Mouse (Mus musculus) thymus, postnatal 10 days (tissue): ENCODE data around the gene C1qc.

Source experiments
- DNase-seq, 2 experiments: peaks; one replicate each; pipeline ENCODE4 v3.0.0; 2021; ENCODE audit warnings: low spot score in 2 of 2

C1qc gene

DNA sequence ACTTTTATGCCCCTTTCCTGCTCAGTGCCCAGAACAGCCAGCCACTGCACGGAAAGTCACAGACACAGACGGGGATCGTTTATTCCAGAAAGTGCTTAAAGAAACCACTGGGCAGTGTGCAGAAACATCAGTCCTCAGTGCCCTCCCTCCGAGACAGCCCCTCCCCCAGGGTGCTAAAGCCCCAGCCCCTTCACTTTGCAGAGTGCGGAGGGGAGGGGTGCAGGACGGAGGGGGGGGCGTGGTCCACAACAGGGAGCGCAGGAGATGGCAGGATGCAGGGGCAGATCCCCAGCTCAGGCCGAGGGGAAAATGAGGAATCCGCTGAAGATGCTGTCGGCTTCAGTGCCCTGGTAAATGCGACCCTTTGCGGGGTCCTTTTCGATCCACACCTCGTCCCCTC lies 3.0 kb upstream of the C1qc start:
- DNase-seq, result no peak

DNA sequence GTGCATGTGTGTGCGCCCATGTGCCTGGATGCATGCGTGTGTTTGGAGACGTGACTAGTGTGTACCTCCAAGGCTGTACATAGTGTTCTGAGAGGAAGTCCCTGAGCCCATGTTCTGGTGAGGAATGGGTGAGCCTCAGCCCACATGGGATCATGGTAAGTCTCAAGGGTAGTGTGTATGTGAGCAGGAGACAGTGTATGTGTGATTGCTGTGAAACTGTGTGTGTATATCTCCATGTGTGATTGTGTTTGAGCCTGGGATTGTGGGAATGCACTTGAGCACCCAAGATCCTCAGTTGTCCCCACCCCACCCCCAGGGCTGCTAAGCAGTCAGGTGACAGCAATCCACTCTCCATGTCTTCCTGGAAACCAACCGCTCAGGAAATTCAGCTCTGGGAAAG lies 2.0 kb upstream of the C1qc start:
- DNase-seq, result no peak

DNA sequence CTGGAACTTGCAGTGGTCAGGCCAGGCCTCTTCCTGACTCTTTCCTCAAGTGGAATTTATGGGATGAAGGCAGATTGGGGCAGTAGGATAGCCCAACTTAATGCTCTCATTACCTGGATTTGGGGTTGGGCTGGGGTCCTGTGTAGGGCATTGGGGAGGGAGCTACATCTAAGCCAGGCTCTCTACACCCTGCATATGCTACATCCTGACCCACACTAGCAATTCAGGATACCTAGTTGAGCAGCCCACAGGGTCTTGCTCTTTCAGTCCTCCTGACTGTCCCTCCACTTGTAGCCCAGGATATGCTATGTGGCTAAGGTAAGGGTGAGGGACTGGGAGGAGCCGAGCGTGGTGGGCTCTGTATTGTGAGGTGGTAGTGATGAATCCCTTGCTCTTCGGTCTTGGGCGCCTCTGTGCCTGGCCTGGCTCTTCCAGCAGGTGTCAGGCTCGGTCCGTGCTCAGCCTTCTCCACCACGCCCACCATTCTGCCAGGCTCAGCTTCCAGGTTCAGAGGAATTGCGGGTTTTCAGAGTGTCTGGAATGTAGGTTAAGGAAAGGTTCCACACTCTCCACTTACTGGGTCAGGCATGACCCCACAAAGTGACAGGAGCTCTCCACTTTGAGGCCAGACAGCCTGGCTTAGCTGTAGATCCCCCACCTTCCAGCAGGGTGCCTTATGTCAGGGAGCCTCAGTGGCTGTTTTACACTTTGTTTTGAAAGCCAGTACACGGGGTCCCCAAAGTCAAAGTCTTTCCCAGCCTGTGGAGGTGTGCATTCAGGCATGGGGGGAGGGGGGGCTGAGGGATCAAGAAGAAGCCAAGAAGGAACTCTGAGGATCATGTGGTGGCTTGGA lies 1.1 kb upstream of the C1qc start:
- DNase-seq, result no peak

DNA sequence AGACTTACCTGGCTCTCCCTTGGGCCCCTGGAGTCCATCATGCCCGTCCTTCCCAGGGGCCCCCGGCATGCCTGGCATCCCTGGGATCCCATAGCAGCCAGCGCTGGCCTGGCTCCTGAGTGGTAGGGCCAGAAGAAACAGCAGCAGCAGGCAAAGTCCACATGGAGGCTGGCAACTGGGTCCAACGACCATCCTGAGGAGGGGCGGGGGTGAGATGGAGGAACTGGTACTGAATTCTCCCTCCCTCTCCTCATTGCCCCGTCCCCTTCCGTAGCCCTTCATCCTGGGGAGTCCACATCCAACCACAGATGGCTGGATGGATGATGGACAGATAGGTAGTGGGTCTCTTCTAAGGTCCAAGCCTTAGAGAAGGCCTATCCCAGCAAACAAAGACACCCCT lies 494 bp downstream of the C1qc start:
- no peak for DNase-seq

DNA sequence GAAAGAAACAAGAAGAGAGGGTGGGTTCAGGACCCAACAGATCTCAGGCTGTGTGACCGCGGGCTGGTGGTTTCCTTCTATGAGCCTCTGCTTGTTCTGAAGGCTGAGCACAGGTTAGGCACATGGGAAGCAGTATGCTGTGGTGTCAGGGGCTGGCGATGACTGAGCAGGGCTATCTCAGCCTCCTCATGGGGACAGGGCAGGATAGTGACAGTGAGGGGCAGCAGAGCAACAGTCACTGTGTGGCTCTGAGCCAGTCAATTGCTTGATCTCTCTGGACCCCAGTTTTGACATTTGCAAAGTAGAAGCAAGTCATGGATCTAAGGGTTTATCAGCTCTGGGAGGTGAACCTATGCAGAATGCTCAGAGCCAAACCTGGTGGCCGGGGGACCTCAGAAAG lies 1.8 kb downstream of the C1qc start:
- DNase-seq, result no peak

DNA sequence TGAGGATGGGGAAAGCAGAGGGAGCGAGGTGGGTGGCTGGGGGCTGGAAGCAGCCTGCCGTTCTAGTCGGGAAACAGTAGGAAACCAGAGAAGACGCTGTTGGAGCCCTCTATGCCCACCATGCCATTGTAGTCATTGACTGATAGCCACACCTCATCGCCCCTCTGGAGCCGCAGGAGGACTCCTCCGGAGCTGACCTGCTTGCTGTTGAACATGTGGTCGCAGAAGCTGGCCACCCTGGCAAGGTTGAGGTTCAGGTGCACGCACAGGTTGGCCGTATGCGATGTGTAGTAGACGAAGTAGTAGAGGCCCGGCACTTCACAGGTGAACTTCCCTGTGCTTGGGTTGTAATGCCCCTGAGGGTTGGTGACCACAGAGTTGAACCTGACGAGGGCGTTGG lies 2.9 kb downstream of the C1qc start:
- DNase-seq, result no peak

DNA sequence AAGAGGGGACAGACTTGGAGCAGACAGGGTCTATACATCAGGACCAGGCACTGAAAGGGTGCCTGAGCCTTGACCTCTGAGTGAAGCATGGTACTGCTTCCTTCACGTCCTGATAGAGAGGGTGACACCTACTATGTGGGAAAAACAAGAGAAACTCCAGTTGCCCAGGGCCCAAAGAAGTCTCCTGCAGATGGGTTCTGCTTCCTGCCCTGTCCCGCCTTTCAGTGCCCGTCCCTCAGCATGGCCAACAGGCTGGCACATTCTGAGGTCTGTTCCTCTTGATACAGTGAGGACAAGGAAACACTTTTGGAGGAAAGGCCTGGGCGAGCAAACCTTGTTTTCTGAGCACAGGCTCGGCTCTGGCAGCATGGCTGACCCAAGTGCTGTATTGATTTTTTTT lies 5.2 kb downstream of the C1qc start:
- no peak for DNase-seq

DNA sequence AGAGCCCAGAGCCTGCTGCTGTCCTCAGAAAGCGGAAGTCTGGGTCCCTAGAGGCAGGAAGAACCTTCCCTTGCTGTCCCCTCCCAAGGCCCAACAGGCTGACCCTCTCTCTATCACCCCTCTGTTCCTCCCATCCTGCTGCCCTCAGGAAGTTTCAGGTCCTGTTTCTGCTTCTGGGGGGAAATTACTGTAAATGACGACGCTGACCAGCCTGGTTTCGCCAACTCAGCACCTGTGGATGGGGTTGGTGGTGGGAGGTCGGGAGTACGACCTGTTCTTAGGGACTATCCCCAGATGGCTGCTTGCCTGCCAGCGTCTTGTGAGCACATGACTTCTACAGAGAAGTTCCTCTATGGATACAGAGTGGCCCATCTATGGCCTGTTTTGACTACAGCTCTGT lies 6.8 kb downstream of the C1qc start, which contains the start of gene C1qb:
TSS of gene C1qb (minus strand) at position 87 of the 400 bp plus-strand sequence.
- DNase-seq, result no peak

DNA sequence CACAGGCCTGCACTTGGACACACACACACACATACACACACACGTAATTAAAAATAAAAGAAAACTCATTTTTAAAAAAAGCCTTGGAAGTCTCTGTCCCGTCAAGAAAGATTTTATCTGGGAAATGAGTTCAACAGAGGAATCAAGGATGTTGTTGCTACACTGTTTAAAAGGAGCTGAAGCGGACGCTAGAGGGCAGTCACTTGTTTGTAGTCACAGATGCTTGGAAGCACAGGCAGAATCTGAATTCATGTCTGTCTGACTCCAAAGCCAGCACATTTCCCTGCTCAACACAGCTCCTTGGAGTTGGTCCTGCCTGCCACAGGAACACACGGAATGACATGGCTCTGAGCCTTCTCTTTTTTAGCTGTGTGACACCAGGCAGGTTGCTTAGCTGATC lies 14.3 kb downstream of the C1qc start:
- DNase-seq, result peak in 1 of 2 experiments; percentile 14

DNA sequence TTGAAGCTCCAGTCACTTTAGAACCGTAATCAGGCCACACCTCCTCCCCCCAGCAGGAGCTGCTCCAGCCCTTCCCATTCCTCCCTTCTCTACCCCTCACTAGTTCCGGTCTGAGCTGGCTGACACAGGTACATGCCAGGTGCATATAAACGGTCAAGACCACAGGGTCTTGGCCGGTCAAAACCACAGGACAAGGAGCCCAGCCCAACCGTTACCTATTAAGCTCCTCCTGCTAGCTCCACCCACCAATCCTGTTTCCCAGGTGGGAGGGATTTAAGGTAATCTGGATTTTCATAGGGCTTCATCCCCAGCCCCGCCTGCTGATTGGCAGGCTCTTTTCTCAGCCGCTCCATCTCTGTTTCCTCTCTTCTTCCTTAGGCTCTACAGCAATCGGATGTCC lies 14.7 kb downstream of the C1qc start:
- no peak for DNase-seq

DNA sequence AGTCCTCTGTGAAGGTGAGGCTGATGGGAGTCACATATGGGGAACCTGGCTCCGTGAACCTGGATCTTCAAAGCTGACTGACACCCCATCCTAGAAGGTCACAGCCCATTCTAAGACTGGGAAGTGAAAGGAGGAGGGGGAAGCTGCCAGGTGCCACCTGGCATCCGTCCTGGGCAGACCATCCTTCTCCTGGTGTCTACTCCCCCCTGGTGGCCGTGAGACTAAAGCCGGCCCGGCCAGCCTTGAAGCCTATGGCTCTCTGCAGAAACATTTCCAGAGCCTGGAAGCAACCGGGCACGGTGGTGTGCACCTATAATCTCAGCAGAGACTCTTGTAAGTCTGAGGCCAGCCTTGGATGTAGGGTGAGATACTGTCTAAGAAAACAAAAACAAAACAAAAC lies 15.9 kb downstream of the C1qc start:
- DNase-seq, result peak; percentile 36 to 77

DNA sequence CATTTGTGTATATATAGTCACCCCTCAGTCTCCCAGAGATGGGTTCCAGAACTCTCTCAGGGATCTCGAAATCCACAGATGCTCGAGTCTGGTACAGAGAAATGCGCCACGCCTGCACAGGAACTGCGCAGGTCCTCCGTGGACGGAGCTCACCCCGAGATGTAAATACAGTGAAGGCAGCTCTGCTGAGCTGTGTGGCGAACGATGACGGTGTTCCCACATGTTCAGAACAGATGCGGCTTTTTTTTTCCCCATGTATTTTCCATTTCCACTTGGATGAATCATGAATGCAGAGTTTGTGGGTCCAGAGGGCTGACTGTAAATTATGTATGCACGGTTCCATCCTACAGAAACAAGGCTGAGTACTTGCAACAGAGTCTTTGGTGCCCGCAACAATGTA lies 17.9 kb downstream of the C1qc start:
- DNase-seq, result no peak

DNA sequence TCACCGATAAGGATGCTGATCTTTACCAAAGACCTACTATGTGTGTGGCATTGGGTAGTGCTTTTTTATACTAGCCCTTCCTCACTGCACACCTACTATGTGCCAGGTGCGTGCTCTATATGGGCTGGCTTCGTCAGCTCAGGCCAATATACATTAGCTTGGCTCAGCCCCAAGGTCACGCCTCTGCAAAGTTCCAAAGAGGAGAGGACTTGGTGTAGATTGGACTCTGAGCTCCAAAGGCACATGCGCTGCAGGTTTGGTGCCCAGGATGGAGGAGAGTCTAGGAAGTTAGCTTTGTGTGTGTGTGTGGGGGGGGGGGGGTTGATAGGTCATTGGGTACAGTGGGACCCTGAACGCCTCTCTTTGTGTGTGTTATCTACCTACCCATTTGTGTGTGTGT lies 24.5 kb downstream of the C1qc start:
- DNase-seq, result no peak

DNA sequence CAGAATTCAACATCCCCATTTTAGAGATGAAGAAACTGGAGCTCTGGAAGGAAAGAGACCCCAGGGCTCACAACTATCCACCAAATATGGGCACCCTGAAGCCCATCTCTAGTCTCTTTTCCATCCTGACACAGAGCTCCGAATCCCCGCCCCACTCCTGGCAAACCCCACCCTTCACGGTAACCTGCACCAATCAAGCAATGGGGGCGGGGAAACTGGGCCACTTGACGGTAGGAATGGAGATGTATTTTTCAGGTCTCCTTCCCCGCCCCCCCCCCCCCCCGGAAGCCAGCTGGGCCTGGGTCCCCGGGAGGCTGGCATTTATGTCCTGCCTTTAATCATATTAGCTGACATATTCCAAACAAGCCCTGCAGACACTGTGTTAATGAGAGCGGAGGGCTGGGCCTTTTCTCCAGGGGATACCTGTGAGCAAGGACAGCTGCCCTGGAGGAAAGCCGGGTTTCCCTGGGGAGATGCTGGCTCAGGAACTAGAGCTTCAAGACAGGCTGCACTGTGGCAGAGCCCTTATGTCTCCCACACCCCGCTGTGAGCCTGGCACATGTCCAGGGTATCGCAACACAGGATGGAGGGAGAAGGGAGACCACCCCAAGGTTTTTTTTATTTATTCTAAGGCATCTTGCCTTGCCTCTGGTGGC lies 25.0 kb downstream of the C1qc start:
- DNase-seq, result no peak

DNA sequence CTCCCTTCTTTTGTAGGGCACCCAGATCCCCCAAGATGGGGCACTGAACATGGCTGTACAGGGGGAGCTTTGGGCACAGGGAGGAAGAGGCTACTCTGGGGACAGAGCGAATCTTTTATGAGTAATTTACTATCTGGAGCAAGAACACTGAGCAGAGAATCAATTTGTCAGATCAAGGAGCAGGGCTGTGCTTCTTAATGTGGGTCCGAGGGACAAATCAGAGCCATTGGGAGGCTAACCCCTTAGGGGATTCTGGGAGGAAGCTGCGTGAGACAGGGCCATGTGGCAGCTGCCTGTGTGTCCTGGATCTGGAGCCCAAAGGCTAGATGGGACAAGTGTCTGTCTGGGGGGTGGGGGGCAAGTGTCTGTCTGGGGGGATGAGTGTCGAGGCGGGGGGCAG lies 27.3 kb downstream of the C1qc start:
- DNase-seq, result no peak

DNA sequence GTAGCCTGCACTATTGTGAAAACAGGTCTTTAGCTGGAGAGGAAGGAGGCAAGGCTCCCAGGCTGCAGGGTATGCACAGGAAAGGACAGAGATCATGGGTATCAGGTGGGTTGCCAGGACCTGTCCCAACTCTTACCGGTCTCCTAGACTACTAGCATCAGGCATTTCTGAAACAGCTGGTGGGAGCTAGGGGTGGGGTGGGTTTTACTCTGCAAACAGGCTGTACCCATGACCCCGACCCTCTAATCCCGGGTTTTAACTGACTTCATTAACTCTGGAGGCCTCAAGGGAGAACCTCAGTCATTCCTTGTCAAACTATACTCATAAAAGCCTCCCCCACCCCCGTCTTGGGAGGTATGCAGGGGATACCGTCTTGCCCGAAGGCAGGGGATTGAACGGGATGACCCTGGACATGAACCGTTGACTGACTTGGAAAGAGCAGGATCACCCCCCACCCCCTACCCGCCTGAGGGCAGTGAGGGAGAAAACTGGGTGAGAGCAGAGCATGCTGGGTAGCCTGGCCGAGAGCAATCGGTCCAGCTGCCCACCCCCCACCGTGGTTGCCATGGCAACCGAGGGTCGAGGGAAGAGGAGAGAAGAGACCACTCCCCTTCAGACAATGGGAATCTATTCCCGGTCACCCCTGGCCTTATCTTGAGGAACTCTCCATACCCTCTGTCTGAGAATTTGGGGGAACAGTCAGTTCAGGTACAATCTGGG lies 28.0 kb downstream of the C1qc start:
- DNase-seq, result no peak

DNA sequence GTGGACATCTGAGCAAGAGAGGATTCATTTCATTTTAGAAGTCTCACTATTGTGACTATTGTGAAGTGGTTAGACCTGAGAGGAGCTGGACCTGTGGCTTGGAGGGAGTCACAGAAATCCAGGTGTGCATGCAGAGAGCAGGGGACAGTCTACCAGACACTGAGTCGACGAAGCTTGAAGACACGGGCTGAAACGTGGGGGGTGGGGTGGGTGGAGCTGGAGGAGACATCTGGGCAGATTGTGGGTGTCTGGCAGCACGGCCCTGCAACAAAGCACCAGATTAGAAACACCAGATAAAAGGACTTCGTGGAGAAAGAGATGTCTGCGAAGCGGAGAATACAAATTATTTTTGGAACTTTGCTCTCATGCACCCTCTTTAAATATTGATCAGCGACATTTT lies 29.3 kb downstream of the C1qc start:
- DNase-seq, result no peak

DNA sequence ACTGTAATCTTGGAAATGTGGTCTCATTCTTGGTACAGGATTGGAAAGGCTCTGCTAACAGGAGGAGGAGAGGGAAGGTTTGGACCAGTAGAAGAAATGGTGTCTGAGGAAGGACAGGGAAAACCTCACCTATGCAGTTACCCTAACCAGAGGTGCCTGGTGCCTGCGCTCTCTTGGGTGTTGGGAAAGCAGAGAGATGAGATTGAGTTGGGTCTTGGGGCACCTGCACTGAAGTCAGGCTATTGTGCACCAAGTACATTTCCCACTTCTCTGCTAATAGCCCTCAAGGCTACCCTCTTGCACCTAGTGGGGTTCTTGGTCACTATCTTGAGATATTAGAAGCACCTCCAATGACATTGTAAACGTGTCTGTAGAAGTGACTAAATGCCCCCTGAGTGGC lies 30.5 kb downstream of the C1qc start:
- DNase-seq, result no peak

DNA sequence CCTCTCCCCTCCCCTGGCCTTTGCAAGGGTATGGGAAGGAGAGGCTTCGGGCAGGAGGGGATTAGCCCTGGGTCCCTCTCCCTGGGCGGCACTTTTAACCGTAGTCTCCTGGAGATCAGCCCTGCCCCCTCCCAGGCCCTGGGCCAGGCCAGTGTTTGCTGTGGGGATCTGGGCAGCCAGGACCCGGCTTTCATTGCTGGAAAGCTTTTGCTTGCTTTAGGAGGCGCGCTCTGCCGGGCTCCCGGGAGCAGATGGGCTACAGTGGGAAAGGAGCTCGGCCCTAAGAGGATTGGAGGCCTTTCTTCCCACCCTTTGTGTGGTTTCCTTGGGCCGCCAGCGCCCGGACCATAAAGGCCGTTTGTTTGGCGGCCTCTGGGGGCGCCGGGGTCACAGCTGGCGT lies 31.1 kb downstream of the C1qc start:
- DNase-seq, result no peak

DNA sequence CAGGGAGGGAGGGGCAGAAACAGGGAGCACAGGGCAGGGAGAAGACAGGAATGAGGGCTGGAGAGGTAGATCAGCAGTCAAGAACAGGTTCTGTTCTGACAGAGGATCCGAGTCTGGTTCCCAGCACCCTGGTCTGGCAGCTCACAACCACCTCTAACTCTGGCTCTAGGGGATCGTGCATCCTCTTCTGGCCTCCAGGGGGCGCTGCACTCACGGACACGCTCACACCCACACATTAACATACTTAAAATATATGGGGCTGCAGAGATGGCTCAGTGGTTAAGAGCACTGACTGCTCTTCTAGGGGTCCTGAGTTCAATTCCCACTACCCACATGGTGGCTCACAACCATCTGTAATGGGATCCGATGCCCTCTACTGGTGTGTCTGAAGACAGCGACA lies 32.8 kb downstream of the C1qc start:
- DNase-seq, result no peak

DNA sequence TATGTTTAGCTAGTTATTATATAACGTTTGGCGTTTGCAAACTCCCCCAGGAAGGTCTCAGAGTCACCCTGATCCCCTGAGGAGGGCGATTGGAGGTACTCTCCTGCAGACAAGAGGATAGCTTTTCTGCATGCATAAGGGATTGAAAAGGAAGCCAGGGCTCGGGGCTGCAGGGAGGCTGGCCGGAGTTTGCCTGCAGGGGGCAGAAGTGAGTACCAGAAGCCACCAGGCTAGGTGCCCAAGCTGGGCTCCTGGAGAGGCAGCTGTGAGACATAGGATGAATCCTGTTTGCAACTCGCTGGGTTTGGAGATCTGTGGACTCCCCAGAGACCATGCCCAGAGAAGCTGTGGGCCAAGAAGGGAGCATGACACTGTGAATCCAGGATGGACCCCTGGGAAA lies 37.8 kb downstream of the C1qc start:
- peak in 1 of 2 experiments; percentile 31 for DNase-seq

DNA sequence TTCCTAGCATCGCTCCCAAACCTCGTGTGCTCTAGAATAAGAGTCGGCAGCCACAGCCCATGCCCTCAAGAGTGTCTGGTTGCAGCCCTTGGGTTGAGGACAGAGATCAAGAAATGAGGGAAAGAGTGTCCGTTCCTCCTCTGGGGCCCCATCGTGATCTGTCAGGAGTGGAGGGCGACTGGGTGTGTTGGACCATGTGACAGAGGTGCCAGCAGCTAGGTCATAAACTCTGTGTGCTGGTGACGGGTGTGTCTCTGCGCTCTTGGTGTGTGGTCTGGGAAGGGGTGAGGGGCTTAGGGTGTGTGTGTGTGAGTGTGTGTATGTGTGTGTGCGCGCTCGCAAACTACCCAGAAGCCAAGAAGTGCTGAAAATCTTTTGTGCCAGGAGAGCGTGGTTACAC lies 39.9 kb downstream of the C1qc start:
- no peak for DNase-seq

DNA sequence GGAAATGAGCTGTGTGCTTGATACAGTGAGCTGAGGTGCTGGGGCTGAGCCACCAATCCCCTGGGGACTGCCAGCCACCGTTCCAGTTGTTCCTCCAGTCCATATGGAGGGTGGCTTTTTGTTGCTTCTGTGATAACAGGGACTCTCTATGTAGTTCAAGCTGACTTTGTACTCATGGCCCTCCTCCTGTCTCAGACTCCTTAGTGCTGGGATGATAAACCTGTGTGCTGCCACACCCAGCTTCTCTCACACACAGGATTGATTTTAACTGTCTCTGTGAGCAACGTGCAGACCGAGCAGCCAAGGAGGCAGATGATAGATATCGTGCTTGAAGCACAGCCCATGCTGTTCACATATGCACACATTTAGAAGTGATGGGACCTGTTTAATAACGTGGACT lies 40.7 kb downstream of the C1qc start:
- no peak for DNase-seq
